Mouse (Mus musculus) thymus, postnatal 25 days (tissue): Measurements from ENCODE around the gene Sfn.
A peak's percentile ranks its signal among the peaks of the same experiment; 100 is the strongest.

Experiments used
- DNase-seq: peaks from one replicate; pipeline ENCODE4 v3.0.0; 2022

Gene Sfn

GRCm38 (mm10) chr4:133619473-133620136, 17.6 kb upstream of the Sfn start:
- no peak for DNase-seq

DNA sequence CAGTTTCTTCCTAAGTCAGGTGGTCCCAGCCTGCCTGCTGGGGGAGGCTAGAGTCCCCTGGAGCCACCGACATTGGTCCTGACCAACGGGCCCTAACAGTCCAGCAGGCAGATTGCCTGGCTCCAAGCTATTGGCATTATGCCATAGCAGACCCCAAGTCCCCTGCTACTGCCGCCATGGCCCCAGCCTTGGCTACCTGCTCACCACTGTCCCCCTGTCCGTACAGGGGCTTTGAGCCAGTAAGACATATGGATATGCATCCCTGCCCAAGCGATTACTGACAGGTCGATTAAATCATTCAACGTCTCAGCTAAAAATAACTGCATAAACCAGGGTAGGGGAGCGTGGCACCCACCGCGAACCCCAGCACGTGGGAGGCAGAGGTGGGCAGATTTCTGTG, 16.0 kb upstream of the Sfn start:
- no peak for DNase-seq

- no peak for DNase-seq
Measured at GRCm38 (mm10) chr4:133615416-133615815, 13.4 kb upstream of the Sfn start.

DNA sequence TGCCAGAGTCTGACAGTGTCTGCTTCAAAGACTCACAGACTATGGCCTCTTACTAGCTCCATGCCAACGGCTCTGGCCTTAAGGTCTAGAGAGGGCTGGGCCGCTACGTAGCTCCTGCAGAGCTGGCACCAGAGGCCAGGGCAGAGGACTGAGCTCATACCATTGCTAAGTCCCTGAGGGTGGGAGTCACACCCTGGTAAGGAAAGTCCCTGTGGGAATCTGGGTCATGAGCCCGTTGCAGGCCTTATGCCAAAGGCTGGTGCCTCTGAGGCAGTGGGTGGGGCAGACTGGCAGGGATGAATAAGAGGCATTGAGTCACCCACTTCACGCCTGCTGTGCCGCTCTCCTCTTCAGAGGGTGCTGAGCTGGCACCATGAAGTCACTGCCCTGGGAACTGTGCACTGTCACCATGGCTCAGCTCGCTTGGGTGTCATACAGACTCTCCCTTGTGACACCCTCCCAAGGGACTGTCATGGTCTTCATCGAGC, 12.3 kb upstream of the Sfn start:
- DNase-seq = no peak

GRCm38 (mm10) chr4:133613867-133614266, 11.9 kb upstream of the Sfn start:
- DNase-seq = no peak

GRCm38 (mm10) chr4:133613026-133613425, 11.1 kb upstream of the Sfn start:
- DNase-seq = no peak

- DNase-seq = no peak
Measured at GRCm38 (mm10) chr4:133612416-133612815, 10.4 kb upstream of the Sfn start.

DNA sequence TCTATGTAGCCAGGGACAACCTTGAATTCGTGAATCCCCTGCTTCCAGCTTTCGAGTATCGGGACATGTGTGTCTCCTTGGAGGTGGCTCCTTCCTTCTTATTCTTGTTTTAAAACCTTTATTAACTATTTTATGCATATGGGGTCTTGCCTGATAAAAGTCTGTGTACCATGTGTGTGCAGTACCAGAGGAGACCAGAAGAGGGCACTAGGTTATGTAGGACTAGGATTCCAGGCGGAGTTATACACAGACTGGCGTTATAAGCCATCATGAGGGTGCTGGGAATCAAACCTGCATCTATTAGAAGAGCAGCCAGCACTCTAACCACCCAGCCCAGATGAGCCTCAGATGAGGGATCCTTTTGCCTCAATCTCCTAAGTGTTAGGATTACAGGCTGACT, 9.8 kb upstream of the Sfn start:
- DNase-seq = no peak

DNA sequence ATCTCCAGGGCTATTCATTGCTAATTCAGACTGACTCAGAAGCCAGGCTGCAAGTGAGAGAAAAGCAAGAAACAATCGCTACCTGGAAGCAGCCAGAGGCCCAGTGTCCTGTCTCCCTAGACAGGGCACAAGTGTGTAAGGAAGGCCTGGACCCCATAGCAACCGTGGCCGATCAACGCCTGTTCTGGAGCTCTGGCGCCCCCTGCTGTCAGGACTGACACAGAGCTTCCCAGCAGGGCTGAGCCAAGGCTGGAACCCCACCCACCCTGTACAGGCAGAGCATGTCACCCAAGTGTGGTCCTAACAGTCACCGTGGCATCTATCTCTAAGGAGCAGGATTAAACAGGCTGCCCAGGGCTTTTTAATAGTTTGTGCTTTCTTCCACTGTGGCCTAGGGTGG, 7.8 kb upstream of the Sfn start:
- DNase-seq = peak; percentile 81

GRCm38 (mm10) chr4:133607284-133607683, 5.3 kb upstream of the Sfn start:
- DNase-seq = no peak

DNA sequence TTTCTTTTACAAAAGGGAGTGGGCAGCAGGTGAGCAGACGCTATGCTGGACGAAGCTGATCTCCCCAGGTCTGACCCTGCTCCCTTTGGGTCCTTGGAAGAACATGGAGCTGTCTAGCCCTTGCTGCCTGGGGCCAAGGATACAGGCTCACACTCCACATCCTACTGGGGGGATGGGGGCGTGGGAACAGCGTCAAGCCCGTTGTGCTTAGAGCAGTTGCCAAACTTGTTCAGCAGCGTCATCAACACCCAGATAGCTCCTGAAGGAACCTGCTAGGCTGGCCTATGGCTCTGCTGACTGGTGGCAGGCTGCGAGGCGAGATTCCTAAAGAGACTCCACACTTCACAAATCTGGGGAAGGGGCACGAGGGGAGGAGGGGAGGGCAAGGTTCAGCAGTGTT, 3.4 kb upstream of the Sfn start:
- no peak for DNase-seq

DNA sequence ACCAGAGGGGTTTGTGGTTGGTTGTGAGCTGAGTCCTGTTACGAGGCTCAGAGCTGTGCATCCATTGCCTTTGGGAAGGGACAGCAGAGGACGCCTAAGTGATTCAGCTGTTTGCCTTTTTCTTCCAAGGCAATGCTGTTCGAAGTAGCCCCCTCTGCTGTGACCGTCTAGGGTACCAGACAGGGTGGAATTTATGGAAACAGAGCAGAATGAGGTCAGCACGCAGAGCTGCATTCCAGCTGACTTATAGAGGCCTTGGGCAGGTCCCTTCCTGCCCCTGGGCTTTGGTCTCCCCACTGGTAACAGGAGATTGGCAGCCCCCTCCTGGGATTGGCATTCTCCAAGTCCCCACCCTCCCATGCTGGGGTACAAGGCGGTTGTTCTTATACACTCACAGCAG, 2.9 kb upstream of the Sfn start:
- DNase-seq = no peak

DNA sequence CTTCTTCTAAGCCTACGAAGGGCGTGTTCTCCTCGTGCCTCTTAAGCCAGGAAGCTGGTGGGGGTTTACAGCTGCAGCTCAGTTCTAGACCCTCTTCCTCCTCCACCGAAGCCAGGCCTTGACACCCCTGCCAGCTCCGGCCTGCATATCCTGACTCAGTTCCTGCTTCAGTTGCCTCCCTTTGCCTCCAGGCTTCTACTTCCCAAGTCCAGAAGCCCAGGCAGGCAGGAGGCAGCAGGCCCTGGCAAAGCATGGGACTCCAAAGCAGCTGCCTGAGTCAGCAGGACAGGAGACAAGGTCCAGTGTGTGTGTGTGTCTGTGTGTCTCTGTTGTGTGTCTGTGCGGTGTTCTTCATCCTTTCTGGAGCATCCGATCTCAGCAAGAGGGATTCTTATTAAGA, 2.2 kb upstream of the Sfn start:
- DNase-seq = no peak

GRCm38 (mm10) chr4:133603056-133603455, 1.1 kb upstream of the Sfn start:
- no peak for DNase-seq

DNA sequence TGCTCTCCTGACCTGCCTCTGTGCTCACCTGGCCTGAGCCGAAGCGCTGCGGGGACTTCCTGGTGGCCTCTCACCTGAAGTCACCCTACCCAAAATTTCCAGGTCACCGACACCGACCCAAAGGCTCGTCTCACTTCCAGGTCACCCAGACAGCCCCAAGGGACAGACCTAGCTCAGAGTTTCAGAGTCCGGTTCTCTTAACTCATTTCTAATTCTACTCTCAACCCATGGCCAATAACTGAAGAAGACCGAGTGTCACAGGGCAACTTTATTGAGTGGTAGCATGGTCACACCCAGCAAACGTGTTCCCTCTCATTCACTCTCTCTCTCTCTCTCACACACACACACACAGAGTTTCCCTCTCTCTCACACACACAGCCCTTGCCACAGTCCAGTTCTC, 1.7 kb downstream of the Sfn start:
- no peak for DNase-seq

GRCm38 (mm10) chr4:133599571-133600073, 2.3 kb downstream of the Sfn start:
- DNase-seq = peak; percentile 64

DNA sequence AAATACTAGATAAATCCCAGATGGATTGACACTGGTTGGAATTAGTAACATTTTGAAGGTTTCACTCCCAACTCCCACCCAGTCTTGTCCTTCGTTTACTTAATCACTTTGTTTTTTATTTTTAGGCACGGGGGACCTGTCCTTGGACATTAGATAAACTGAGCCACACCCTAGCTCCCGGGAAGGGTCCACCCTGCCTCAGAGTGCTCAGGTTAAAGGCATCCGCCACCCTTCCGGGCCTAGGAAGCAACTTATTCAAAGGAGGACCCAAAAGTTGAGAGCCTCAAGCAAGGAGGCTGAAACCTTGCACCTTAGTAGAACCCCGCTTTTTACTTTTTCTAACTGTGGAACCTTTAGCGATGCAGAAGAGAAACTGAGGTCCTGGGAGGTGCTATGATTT, 2.9 kb downstream of the Sfn start:
- no peak for DNase-seq

DNA sequence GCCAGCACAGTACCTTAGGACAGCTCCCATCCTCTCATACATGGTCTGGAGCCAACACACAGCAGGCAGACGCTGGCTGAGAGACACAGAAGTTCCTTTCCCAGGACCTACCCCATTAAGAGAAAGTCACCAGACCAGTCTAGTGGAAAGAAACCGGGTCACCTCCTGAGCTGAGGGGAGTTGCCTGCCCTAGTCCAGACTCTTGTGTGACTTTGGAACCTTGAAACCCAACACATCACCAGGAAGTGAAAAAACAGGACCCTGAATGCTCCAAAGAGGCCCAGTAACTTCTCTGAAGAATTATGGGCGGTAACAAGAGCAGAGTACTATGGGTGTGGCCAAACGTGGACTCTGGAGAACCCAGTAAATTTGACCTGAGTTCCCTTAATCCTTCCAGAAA, 3.4 kb downstream of the Sfn start:
- DNase-seq = no peak

DNA sequence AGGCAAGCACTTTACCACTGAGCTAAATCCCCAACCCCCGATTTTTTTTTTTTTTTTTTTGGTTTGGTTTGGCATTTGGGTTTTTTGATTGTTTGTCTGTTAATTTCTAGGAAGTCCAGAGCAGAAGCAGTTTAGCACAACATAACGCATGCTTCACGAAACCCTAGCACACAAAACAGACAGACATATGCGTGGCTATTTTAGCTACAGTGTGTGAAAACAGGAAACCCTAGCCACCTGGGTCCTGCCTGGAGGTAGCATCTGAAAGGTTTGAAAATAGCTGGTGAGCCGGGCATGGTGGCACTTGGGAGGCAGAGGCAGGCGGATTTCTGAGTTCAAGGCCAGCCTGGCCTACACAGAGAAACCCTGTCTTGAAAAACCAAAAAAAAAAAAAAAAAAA, 5.9 kb downstream of the Sfn start:
- DNase-seq = no peak

GRCm38 (mm10) chr4:133595538-133595937, 6.4 kb downstream of the Sfn start:
- DNase-seq = no peak

- DNase-seq = peak; percentile 71
Measured at GRCm38 (mm10) chr4:133592570-133592969, 9.4 kb downstream of the Sfn start.

DNA sequence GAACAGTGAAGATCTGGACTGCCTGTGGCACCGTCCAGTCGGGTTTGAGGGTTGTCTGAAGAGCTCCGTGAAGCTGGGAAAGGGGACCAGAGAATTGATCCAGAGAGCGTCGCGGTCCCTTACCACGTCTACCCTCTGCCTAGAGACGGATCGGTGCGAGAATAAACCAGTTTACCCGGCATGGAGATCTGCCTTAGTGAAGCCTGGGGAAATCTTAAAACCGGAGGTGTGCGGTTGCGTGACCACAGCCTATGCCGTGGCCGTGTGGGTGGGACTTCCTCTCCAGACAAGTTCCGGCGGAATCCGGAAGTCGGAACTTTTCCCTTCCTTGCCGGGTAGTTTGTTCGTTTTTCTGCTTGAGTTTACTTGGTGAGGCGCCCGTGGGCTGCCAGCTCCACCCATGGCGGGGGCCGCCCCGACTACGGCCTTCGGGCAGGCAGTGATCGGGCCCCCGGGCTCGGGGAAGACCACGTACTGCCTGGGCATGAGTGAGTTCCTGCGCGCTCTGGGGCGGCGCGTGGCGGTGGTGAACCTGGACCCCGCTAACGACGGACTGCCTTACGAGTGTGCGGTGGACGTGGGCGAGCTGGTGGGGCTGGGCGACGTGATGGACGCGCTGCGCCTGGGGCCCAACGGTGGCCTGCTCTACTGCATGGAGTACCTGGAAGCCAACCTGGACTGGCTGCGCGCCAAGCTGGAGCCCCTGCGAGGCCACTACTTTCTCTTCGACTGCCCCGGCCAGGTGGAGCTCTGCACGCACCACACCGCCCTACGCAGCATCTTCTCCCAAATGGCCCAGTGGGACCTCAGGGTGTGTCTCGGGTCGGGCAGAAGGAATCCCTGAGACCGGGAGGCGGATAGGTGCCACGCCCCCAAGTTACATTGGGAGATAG, 17.7 kb downstream of the Sfn start, which contains the start of gene Gpn2:
Gpn2 (plus strand) TSS at position 304 of the 893 bp plus-strand sequence.
- peak; percentile 83 for DNase-seq

DNA sequence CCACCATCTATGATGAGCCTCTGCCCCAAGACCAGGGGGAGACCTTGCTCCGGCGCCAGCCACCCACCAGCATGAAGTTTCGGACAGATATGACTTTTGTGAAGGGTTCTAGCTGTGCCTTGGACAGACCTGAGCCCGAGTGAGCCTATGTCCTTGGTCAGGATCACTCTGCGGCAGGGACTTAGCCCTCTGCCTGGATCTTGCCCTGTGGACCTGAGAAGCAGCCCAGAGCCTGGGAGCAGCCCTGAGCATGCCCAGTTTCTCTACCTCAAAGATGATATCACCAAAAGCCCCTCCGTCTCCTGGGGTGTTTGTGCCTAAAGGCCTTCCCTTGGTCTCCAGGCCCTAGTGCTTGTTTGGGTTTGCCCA, 18.3 kb downstream of the Sfn start:
- DNase-seq = no peak

GRCm38 (mm10) chr4:133577983-133578382, 24.0 kb downstream of the Sfn start:
- no peak for DNase-seq
